Mouse (Mus musculus): ENCODE data around the gene Galnt18.

Gene Galnt18

DNA sequence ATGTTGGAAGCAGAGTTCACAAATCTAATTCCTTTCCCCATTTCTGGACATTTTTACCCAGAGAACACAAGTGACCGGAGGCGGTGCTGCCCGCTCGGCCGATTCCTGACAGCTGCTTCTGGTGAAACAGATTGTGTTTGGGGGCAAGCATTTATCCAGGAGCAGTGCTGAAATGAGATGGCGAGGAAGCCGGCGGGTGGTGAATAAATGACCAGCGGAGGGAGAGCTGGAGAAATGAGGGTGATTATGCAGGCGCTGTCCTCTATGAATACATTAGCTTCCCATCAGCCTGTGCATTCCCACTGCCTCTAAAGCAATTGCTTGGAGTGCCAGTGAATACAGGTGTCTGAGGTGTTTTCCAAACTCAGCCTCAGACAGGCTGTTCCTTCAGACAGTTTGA is 232.7 kb downstream of the Galnt18 start:
- DNase-seq = no peak

DNA sequence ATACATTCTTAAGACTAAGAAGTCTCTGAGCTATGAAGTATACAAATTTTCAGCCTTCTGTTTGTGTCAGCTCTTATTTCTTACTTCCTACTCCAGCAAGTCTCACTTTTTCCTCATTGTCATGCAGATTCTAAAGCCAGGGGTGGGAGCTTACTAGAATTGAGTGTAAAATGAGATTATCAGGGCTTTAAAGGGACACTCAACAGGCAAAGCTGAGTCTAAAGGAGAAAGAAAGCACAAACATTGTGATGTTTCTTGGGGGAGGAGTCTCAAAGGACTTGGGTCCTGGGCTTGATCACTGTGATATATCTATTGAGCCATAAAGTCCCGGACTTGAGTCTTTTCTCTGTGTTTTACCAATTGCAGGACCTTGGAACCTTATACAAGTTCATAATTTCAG is 234.2 kb downstream of the Galnt18 start:
- no peak for DNase-seq

DNA sequence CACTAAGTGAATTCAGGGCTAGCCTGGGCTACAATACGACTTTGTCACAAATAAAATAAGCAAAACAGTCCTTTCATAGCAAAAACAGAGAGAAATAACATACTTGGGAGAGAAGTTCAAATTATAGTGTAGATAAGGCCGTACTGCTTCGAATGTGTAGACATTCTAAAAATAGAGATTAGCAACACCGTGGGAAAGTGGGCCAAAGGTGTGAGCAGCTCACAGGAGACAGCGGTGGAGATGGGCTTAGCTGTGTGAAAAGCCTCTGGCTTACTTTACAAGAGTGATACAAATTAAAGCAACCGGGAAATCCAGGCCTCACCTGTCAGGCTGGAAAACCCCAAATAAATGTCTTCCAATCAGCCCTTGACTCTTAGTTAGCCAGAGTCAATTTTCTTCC is 241.8 kb downstream of the Galnt18 start:
- no peak for DNase-seq

DNA sequence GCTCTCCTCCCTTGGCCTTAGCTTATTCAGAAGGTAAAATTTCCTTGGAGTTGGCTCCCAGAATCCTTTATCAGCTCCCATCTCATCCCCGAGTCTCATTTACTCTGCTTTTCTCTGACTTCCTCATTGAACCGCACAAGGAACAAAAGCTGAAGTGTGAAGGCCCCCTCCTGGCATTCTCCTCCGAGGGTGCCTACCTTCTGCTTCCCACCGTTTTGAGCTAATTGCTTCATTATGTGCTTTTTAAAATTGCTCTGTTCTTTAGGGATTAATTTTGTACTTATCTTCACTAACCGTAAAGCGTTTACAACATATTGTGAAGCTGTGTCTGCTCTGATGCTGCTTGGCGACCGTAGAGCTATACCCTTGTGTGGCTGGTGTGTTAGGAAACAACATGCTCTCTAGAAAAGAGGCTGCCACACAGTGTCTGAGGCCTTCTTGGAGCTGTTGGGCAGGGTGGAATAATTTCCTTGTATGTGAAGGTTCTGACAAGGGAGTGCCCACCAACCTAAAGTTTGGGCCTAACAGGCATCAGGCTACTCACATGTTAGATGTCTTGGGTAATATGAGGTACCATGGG is 244.9 kb downstream of the Galnt18 start:
- no peak for DNase-seq

DNA sequence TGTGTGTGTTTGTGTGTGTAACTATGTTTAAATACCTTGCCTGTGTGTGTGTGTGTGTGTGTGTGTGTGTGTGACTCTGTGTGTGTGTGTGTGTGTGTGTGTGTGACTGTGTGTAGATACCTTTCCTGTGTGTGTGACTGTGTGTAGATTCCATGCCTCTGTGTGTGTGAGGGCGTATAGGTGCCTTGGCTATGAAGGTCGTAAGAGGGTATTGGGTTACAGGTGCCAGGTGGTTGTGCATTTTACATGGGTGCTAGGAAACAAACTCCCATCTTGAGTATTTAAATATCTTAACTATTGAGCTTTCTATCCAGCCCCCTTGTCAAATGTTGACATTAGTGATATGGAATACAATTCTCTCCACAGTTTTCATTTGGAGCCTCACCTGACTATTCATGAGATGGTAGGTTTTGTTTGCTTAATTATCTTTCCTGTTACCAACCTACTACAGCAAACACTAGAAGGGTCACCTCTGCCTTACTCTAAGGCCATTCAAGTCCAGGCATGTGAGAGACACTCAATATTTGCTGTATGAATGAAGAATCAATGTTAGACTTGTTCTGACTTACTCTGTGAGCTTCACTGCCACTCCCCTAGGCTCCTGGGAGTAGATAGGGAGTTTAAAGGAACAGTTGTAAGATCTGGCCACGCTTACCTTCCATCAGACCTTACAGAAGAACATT is 250.7 kb downstream of the Galnt18 start:
- no peak for DNase-seq

DNA sequence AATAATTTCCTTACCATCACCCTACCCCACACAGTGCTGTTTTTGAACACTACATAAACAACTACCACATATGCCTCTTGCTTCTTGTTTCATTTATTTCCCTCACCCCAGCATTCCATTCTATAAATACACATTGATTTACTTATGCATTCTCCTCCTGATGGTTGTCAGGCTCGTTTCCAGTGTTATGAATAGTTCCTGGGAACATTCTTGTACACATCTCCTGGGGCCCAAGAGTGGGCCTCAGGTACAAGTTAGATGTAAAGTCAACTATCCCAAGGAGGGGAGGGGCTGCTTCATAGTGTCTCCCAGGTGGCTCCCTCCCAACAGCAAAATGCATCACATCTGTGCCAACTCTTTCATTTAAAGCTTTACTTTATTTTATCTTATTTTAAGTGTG is 251.3 kb downstream of the Galnt18 start:
- no peak for DNase-seq

DNA sequence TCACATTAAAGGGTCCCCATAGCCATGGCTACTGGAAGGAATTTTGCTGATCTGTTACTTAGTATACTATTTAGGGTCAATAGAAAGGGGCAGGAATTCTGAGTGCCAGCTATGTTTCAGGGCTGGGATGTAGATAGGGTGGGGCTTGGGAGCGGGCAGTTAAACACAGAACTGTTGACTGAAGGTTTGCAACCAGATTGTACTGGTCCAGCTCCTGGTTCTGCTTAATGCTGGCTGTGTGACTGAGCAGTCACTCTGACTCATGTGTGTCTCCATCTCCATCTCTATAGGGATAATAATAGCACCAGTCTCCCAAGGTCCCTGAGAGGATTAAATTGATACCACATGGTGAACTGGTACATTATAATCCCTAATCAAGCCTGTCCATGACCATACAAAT is 258.9 kb downstream of the Galnt18 start:
- DNase-seq = no peak

DNA sequence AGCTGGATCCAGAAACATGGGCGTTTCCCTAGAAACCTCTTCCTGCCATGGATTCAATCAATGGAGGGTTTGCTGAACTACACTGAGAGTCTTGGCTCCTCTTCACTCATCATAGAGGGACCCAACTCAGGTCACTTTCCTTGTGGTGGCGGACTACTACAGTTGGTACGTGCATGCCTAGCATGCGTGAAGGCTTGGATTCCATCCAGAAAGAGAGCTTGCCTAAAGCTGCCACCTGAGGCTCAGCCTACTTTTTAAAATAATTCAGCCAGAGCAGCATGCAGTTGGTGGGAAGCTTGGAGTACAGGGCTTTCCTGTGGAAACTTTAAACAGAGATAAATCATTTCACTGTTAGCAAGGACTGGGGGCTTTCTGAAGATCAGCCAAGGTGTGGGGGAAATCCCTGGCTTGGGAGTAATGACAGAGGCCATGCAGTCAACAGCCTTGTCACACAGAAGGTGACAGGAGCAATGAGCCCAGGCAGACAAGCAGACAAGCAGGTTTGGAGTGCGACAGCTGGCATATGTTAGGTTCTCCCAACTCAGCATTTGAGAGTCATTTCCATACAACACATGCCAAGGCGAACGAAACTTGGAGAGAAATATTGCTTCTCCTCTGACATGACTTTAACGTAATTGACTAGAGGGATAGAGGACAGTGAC is 261.1 kb downstream of the Galnt18 start:
- DNase-seq = no peak

DNA sequence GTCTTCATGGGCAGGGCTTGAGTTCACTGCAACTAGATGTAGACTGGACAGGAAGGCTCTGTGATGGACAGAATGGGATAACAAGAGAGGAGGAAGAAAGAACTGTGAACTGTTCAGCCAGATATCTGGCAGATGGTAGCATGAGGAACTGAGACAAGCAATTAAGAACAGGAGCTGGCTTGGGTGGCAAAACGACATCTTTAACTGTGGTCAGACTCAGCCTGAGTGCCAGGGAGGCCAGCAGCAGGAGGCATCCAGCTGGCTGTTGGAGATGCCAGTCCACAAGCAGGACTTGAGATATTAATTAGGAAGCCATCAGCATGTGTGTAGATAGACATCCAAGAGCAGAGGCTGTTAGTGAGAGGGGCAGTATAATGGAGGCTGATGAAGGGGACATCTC is 262.9 kb downstream of the Galnt18 start:
- no peak for DNase-seq

DNA sequence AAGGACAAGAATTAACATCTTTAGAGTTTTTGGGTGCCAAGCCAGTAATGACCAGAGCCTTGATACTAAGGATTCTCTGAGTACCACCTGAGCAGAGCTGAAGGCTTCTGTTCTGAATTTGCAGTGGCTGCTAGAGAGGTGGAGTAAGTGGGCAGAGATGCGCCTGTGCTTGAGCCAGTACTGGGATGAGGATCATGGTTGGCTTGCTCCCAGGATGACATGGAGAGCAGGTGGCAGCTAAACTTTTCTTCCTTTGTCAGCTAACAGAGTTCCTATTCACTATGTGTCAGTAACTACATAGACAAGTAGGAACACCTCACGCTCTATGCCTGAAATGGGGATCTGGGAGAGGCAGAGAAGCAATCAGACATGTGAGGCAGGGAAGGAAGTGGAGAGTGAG is 264.3 kb downstream of the Galnt18 start:
- no peak for DNase-seq

DNA sequence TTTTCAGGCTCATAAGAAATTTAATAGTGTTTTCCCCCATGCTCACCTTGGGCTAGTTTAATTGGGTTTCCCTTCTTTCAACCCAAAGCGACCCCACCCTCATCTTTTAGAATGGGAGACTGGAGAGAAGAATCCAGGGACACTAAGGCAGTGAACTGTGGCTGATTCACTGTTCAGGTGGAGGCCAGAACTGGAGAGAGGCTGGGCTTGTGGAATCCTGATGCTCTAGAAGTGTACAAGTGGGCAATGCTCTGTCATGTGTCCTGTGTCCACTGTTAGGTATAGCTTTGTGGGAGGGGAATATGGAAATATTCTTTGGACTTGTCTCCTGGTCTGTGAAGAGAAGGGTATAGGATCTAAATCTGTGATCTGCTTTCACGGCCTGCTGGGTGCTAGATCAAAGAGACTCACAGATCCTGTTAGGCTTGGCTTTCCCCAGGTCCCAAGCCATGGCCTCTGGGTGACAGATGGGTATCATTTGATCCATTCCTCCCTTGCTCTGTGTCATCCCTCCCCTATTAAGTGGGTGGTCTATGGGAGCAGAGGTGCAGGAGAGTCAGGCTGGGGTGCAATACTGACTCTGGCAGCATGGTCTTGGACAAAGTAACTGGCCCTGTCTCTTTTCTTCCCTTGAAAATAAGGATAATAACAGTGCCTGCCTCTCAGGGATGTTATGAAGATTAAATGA is 270.5 kb downstream of the Galnt18 start:
- DNase-seq = no peak

DNA sequence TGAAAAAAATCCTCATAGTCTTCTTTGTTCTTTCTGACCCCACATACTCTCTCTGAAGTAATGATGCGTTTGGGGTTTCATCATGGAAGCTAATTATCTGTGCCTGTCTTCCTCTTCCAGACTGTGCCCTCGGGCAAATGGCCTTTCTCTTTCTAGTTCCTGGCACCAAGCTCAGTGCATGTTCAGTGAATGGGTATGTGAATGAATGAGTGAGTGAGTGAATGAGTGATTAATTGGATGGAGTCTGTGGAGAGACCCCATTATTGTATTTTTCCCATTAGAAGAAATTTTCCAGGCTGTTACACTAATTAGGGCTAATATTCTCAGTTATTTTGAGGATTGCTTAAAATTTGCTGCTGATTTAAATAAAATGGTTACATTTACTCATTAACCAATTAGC is 279.2 kb downstream of the Galnt18 start:
- DNase-seq = no peak

DNA sequence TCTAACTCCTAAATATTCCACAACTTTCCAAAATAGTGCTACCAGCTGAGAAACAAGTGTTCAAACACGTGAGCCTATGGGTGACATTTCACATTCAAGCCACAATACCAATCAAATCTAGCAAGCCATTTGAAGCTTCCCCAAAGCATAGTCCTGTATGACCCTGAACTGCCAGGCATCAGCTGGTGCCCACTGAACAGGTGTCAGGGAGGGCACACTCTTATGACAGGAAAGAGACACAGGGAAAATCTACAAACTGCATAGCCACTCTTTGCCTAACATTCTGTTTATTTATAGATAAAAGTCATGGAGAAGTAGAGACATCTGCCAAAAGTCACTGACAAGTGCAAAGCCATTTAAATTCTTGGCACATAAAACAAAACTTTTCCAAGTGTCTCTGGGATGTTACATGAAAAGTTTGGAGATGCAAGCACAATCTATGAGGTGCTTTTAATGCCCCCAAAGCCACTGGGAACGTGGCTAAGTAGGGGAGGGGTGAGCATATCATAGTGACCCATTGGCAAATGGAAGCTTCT is 280.5 kb downstream of the Galnt18 start:
- DNase-seq = no peak

DNA sequence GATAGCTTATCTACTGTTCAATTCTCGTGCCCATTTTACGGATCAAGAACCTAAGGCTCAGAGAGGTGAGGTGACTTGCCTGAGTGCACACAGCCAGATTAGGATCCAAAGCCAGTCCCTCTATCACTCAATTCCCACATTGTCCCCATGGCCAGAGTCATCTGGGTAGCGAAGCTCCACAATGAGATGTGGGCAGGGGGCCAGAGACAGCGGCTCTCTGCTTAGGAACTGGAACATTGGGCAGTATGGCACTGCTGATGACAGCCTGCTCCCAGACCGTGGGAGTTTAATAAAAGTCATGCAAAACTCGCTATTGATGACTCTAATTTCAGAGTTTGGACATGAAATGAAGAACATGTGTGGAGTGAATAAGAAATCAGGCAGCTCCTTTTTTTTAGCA is 282.6 kb downstream of the Galnt18 start:
- no peak for DNase-seq

DNA sequence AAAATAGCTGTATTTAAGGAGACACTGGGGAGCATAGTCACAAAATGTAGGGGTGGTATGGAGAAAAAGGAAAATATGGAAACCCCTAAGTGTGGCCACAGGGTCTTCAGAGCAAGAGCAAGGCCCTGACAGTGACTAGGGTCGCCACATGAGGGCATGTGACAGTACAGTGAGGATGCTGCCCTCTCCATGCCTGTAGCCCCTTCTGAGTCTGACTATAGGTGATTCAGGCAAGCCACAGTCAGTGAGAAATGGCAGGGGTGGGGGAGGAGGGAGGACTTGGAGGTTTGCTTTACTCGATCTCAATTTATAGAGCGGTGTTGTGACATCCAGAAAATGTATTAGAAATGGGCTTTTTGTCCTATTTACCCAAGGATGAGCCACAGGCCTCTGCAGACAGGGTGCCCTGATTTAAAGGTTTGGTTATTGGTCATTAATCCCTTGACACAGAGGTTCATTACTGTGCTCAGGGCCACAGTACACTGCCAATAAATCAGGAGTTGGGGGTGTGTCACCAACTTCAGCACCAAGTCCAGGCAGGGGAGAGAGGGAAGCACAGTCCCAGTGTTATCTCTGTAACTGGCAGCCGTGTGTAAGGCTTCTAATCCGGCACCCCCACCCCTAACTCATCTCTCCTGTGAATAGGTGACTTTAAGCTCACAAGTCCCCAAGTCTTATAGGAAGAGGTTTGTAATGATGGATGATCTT is 287.4 kb downstream of the Galnt18 start:
- no peak for DNase-seq

DNA sequence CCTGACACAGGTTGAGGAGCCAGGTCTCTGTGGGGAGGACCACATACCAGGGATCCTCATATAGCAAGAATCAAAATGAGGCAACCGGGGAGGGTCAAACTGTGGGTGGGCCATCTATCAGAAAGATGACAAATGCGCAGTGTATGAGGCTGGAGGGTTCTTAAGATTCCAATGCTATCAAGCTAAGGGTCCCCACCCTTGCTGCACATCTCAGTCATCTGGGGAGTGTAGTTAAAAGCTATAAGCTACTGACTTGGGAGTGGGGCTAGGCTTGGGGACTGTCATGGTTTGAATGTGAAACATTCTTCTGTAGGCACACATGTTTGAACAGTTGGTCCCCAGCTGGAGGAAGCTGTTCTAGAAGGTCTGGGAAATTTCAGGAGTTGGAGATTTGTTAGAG is 288.2 kb downstream of the Galnt18 start:
- no peak for DNase-seq

DNA sequence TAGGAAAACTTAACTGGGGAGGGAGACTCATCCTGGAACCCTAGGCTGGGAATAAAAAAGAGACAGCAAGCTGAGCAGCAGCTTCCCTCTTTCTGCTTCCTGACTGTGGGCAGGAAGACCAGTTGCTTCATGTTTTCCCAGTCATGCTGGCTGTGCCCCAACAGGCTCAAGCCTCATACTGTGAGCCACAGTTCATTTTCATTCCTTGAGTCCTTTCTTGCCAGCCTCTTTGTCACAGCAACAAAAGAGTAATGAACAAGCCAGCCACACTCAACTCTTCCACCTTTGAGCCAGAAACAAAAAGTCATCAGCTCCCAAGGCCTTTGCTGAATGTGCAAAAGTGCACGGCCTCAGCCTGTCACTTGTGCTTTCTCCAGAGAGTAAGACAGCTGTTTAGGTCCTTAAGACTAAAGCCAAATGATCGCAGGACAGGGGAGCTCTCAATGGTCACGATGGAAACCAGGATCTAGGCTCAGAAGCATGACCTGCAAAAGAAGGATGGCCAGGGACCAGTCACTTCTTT is 292.9 kb downstream of the Galnt18 start:
- DNase-seq = no peak

DNA sequence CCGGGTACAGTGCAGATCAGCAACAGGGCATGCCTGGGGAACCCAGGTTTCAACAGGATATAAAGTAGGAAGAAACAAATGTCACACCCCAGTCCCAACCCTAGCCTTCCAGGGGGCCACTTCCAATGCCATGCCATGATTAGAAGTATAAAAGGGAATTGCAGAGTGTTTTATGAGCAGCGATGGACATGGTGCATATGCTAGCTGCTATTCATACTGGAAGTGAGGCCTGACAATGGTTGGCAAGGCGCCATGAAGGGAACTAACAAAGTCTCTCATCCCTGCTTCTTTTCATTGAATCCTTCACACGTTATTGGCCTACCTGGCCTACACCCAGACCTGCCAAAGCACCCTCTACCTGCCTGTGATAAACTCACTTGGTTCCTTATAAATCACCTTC is 295.9 kb downstream of the Galnt18 start:
- no peak for DNase-seq

DNA sequence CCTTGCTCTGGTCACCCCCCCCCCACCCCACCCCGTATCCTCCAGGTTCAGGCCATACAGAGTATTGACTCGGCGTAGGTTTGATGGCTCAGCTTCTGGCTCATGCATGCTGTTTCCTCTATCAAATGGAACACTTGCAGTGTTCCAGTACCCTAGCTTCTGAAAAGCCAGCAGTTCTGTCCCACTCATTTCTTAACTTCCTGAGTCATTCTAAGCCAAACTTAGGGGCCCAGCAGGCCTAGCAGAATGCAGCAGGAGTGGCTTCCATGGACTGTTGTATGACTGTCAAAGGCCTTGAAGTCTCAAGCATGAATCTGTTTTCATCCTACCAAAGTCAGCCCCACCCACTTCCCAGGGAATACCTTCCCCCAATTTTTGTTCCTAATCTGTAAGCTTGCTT is 296.5 kb downstream of the Galnt18 start:
- no peak for DNase-seq

DNA sequence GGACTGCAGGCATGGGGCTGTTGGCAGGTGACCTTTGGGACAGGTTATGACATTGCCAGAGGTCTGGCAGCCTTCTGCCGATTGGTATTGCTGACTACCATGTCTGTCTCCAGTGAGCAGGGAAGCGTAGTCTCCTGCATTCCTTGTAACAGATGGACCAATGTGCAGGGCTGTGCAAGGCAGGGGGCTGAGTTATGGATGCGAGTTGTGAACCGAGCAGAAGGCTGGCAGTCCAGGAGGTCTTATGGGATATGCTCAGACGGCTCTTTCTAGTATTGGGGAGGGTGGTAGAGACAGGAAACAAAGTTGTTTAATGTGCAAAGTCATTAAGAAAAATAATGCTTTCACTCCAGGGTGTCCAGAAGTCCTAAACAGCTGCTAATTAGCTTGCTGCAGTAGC is 312.1 kb downstream of the Galnt18 start:
- no peak for DNase-seq

DNA sequence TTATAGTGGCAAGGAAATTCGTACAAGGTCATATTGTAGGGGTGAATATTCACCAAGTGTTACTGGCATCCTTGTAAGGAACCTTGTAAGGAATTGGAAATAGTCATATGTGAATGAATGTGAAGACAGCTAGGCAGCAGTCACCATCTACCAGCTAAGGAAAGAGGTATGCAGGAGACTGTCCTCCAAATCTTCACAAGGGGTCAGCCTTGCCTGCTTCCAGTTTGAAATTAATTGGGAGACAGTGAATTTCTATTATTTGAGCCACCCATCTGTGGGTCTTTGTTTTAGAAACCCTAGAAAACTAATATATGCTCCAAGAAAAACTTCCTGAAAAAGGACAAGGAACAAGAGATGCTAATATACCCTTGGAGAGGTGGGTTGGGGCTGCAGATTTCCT is 313.1 kb downstream of the Galnt18 start:
- DNase-seq = no peak

DNA sequence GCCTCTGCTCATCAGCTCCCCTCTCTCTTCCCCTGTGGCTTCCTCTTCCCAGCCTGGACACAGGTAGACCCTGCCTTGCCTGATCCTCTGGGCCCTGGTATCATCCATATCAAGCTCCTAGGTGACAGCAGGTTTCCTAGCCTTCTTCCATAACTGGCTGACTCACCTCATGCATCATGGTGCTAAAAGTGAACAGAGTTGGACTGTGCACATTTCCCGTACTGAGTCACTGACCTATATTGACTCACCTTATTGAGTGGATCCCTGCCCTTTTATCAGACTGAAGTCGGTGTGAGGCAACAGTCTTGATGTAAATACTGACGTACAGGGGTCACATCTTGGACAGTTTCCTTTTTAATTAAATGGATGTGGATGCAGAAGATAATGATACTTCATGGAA is 313.7 kb downstream of the Galnt18 start:
- no peak for DNase-seq

DNA sequence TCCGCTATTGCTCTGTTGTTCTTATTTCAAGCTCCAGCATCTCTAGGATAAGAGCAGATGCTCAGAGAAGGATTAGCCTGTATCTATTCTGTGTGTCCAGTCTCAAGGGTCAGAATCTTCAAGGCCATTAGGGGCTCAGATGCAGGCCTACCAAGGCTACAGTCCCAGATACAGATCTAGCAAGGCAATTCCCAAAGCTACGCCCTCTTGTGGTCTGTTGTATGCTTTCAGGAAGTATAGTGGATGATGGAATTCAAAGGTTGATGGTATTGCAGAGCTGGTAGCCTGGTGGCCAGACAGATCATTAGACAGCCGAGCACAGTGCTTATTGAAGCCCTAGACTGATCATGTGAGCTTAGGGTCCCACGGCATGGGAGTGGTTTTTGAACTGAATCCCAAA is 320.1 kb downstream of the Galnt18 start:
- no peak for DNase-seq

All from liver (tissue).